Mouse (Mus musculus): ENCODE results near the gene Gm1043. TPM values are rescaled to one million over a fixed set of nuclear protein-coding genes. Genes with fewer than 3 reads are reported as not detected.

The Gm1043 gene
- not detected for total RNA-seq (2021)
- long read RNA-seq, experiment 1: 0 reads
- long read RNA-seq, experiment 2: 0 reads

GRCm38 (mm10) chr5:37085241-37085640, at the start of gene Gm1043:
TSS of gene Gm1043 (plus strand) at chr5:37085370.
- DNase-seq: no peak
- intact Hi-C loops (cut with DNase I; ENCODE audit: low total_unique reads): no loop called here

GRCm38 (mm10) chr5:37035896-37036295, 49.3 kb upstream of the Gm1043 start:
- DNase-seq: no peak
- intact Hi-C loops (cut with DNase I; ENCODE audit: low total_unique reads): no loop called here

- intact Hi-C loops (cut with DNase I; ENCODE audit: low total_unique reads): no loop called here
- no peak for DNase-seq
Measured at GRCm38 (mm10) chr5:37036884-37037283, 48.3 kb upstream of the Gm1043 start.

- no peak for DNase-seq
- intact Hi-C loops (cut with DNase I; ENCODE audit: low total_unique reads): no loop called here
Measured at GRCm38 (mm10) chr5:37039908-37040307, 45.3 kb upstream of the Gm1043 start.

- DNase-seq: no peak
- intact Hi-C loops (cut with DNase I; ENCODE audit: low total_unique reads): no loop called here
Measured at GRCm38 (mm10) chr5:37040711-37041110, 44.5 kb upstream of the Gm1043 start.

- no peak for DNase-seq
- intact Hi-C loops (cut with DNase I; ENCODE audit: low total_unique reads): no loop called here
Measured at GRCm38 (mm10) chr5:37041651-37042050, 43.5 kb upstream of the Gm1043 start.

GRCm38 (mm10) chr5:37042934-37043333, 42.2 kb upstream of the Gm1043 start:
- DNase-seq: no peak

GRCm38 (mm10) chr5:37044793-37045192, 40.4 kb upstream of the Gm1043 start:
- no peak for DNase-seq
- intact Hi-C loops (cut with DNase I; ENCODE audit: low total_unique reads): no loop called here

More at GRCm38 (mm10) chr5:37042934-37043333, 42.2 kb upstream of the Gm1043 start:
- intact Hi-C loops (cut with DNase I; ENCODE audit: low total_unique reads): no loop called here

GRCm38 (mm10) chr5:37045582-37045981, 39.6 kb upstream of the Gm1043 start:
- intact Hi-C loops (cut with DNase I; ENCODE audit: low total_unique reads): no loop called here
- no peak for DNase-seq

GRCm38 (mm10) chr5:37046791-37047190, 38.4 kb upstream of the Gm1043 start:
- intact Hi-C loops (cut with DNase I; ENCODE audit: low total_unique reads): no loop called here

GRCm38 (mm10) chr5:37047206-37047915, 37.8 kb upstream of the Gm1043 start:
- intact Hi-C loops (cut with DNase I; ENCODE audit: low total_unique reads): no loop called here
- DNase-seq: no peak

More at GRCm38 (mm10) chr5:37046791-37047190, 38.4 kb upstream of the Gm1043 start:
- DNase-seq: no peak

- DNase-seq: no peak
- intact Hi-C loops (cut with DNase I; ENCODE audit: low total_unique reads): no loop called here
Measured at GRCm38 (mm10) chr5:37047992-37048391, 37.2 kb upstream of the Gm1043 start.

GRCm38 (mm10) chr5:37049111-37049510, 36.1 kb upstream of the Gm1043 start:
- intact Hi-C loops (cut with DNase I; ENCODE audit: low total_unique reads): no loop called here

GRCm38 (mm10) chr5:37050521-37051373, 34.4 kb upstream of the Gm1043 start:
- DNase-seq: no peak
- intact Hi-C loops (cut with DNase I; ENCODE audit: low total_unique reads): no loop called here

More at GRCm38 (mm10) chr5:37049111-37049510, 36.1 kb upstream of the Gm1043 start:
- DNase-seq: no peak

- intact Hi-C loops (cut with DNase I; ENCODE audit: low total_unique reads): no loop called here
- DNase-seq: no peak
Measured at GRCm38 (mm10) chr5:37051374-37052100, 33.6 kb upstream of the Gm1043 start.

GRCm38 (mm10) chr5:37052846-37053245, 32.3 kb upstream of the Gm1043 start:
- intact Hi-C loops (cut with DNase I; ENCODE audit: low total_unique reads): no loop called here
- no peak for DNase-seq

GRCm38 (mm10) chr5:37055789-37056188, 29.4 kb upstream of the Gm1043 start:
- intact Hi-C loops (cut with DNase I; ENCODE audit: low total_unique reads): no loop called here
- DNase-seq: no peak

- no peak for DNase-seq
- intact Hi-C loops (cut with DNase I; ENCODE audit: low total_unique reads): no loop called here
Measured at GRCm38 (mm10) chr5:37056471-37056870, 28.7 kb upstream of the Gm1043 start.

GRCm38 (mm10) chr5:37061612-37062011, 23.6 kb upstream of the Gm1043 start:
- intact Hi-C loops (cut with DNase I; ENCODE audit: low total_unique reads): no loop called here
- no peak for DNase-seq
